Mouse (Mus musculus): ENCODE data around the gene Galnt2. TPM values are rescaled to one million over a fixed set of nuclear protein-coding genes. Genes with fewer than 3 reads are reported as not detected.
A peak's percentile ranks its signal among the peaks of the same experiment; 100 is the strongest.

The Galnt2 gene
- polyA plus RNA-seq, 1 experiment = 55.5 TPM

GRCm38 (mm10) chr8:124270904-124271303, 39.7 kb downstream of the Galnt2 start:
- no peaks in the 10 kb centered on the region for H3K36me3 ChIP-seq (ENCODE audit: control insufficient read depth, insufficient read depth)
- TF ChIP-seq USF1 (IDR thresholded peaks at IDR 0.05; ENCODE audit: low read depth) (no peak), FOSL1 (IDR thresholded peaks at IDR 0.05; ENCODE audit: insufficient read depth, low read length, poor library complexity, severe bottlenecking) (no peak), MYOG (IDR thresholded peaks at IDR 0.05; ENCODE audit: control insufficient read depth, extremely low read depth, insufficient read length) (no peak), MYOD1 (IDR thresholded peaks at IDR 0.05; ENCODE audit: control insufficient read depth, insufficient read length, low read depth) (peak; percentile 46), MAX (IDR thresholded peaks at IDR 0.05) (no peak), CEBPB (IDR thresholded peaks at IDR 0.05; ENCODE audit: low read depth) (no peak), CTCF (IDR thresholded peaks at IDR 0.05; ENCODE audit: control insufficient read depth, insufficient read depth, insufficient read length) (no peak)
- H3K27me3 ChIP-seq (ENCODE audit: control insufficient read depth, insufficient read depth, insufficient read length) = no peaks in the 10 kb centered on the region
- peaks cover 44% of the 10 kb centered on the region for H3K79me3 ChIP-seq (ENCODE audit: low read depth)
- H3K79me2 ChIP-seq (ENCODE audit: control insufficient read depth, insufficient read depth) = peaks cover 85% of the 10 kb centered on the region
- no peak overlapping the region for H3ac ChIP-seq (ENCODE audit: control insufficient read depth, insufficient read length, low read depth)
- H3K4me3 ChIP-seq (ENCODE audit: insufficient read depth, poor library complexity, severe bottlenecking) = no peak overlapping the region

- no peak overlapping the region for H3ac ChIP-seq (ENCODE audit: control insufficient read depth, insufficient read length, low read depth)
- peaks cover 49% of the 10 kb centered on the region for H3K79me3 ChIP-seq (ENCODE audit: low read depth)
- no peaks in the 10 kb centered on the region for H3K27me3 ChIP-seq (ENCODE audit: control insufficient read depth, insufficient read depth, insufficient read length)
- TF ChIP-seq USF1 (IDR thresholded peaks at IDR 0.05; ENCODE audit: low read depth) = no peak
- TF ChIP-seq FOSL1 (IDR thresholded peaks at IDR 0.05; ENCODE audit: insufficient read depth, low read length, poor library complexity, severe bottlenecking) = no peak
- TF ChIP-seq CTCF (IDR thresholded peaks at IDR 0.05; ENCODE audit: control insufficient read depth, insufficient read depth, insufficient read length) = no peak
- TF ChIP-seq MYOD1 (IDR thresholded peaks at IDR 0.05; ENCODE audit: control insufficient read depth, insufficient read length, low read depth) = no peak
- TF ChIP-seq CEBPB (IDR thresholded peaks at IDR 0.05; ENCODE audit: low read depth) = no peak
- no peak for TF ChIP-seq MAX (IDR thresholded peaks at IDR 0.05)
- no peak for TF ChIP-seq MYOG (IDR thresholded peaks at IDR 0.05; ENCODE audit: control insufficient read depth, extremely low read depth, insufficient read length)
- peaks cover 85% of the 10 kb centered on the region for H3K79me2 ChIP-seq (ENCODE audit: control insufficient read depth, insufficient read depth)
- H3K4me3 ChIP-seq (ENCODE audit: insufficient read depth, poor library complexity, severe bottlenecking) = no peak overlapping the region
- H3K36me3 ChIP-seq (ENCODE audit: control insufficient read depth, insufficient read depth) = no peaks in the 10 kb centered on the region
These were observed 40.3 kb downstream of the Galnt2 start for GRCm38 (mm10) chr8:124271518-124271917.

GRCm38 (mm10) chr8:124272792-124273191, 41.6 kb downstream of the Galnt2 start:
- TF ChIP-seq MYOG (IDR thresholded peaks at IDR 0.05; ENCODE audit: control insufficient read depth, extremely low read depth, insufficient read length) = no peak
- no peak for TF ChIP-seq CEBPB (IDR thresholded peaks at IDR 0.05; ENCODE audit: low read depth)
- Histone ChIP-seq H3K27me3 (ENCODE audit: control insufficient read depth, insufficient read depth, insufficient read length) (no peaks in the 10 kb centered on the region), H3K79me3 (ENCODE audit: low read depth) (peaks cover 53% of the 10 kb centered on the region)

GRCm38 (mm10) chr8:124273606-124274218, 42.5 kb downstream of the Galnt2 start:
- H3K27me3 ChIP-seq (ENCODE audit: control insufficient read depth, insufficient read depth, insufficient read length) = no peaks in the 10 kb centered on the region
- H3ac ChIP-seq (ENCODE audit: control insufficient read depth, insufficient read length, low read depth) = no peak overlapping the region
- H3K79me2 ChIP-seq (ENCODE audit: control insufficient read depth, insufficient read depth) = peaks cover 74% of the 10 kb centered on the region
- no peaks in the 10 kb centered on the region for H3K36me3 ChIP-seq (ENCODE audit: control insufficient read depth, insufficient read depth)
- TF ChIP-seq MYOD1 (IDR thresholded peaks at IDR 0.05; ENCODE audit: control insufficient read depth, insufficient read length, low read depth) (no peak), USF1 (IDR thresholded peaks at IDR 0.05; ENCODE audit: low read depth) (no peak), FOSL1 (IDR thresholded peaks at IDR 0.05; ENCODE audit: insufficient read depth, low read length, poor library complexity, severe bottlenecking) (no peak), CTCF (IDR thresholded peaks at IDR 0.05; ENCODE audit: control insufficient read depth, insufficient read depth, insufficient read length) (no peak), CEBPB (IDR thresholded peaks at IDR 0.05; ENCODE audit: low read depth) (no peak), MAX (IDR thresholded peaks at IDR 0.05) (no peak), MYOG (IDR thresholded peaks at IDR 0.05; ENCODE audit: control insufficient read depth, extremely low read depth, insufficient read length) (no peak)
- no peak overlapping the region for H3K4me3 ChIP-seq (ENCODE audit: insufficient read depth, poor library complexity, severe bottlenecking)
- peaks cover 49% of the 10 kb centered on the region for H3K79me3 ChIP-seq (ENCODE audit: low read depth)

More at GRCm38 (mm10) chr8:124272792-124273191, 41.6 kb downstream of the Galnt2 start:
- Histone ChIP-seq H3K79me2 (ENCODE audit: control insufficient read depth, insufficient read depth) (peaks cover 84% of the 10 kb centered on the region), H3K4me3 (ENCODE audit: insufficient read depth, poor library complexity, severe bottlenecking) (no peak overlapping the region), H3K36me3 (ENCODE audit: control insufficient read depth, insufficient read depth) (no peaks in the 10 kb centered on the region), H3ac (ENCODE audit: control insufficient read depth, insufficient read length, low read depth) (no peak overlapping the region)

DNA sequence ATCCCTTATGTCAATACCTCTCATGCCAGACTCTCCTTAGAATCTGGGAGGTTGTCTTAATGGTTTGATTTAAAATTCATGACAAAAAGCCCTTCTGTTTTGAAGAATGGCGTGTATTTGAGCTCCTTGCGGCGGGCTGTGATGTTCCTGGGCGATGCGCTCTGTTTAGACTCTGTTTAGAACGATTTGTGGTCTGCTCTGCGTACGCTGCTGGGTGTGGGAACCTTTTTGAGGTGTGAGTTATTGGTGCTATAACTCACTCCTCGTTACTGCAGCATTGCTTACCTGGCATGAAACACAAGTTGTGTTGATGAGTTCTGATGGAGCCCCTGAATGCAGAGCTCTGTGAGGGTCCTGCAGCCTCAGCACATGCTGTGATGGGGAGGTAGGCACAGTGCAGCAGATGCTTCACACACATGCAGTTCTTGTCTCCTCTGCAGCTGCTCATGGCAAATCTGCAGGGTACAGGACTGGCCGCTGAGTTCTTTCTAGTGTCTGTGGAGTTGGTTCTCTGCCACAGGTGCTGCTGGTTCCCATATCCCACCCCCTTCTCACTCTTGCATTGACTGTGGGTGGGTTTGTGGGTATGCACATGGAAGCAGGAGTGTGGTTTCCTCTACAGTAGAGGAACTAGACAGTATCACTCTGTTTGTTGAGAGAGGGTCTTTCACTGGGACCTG, 43.4 kb downstream of the Galnt2 start:
- Histone ChIP-seq H3K79me2 (ENCODE audit: control insufficient read depth, insufficient read depth) (peaks cover 75% of the 10 kb centered on the region), H3K79me3 (ENCODE audit: low read depth) (peaks cover 45% of the 10 kb centered on the region), H3ac (ENCODE audit: control insufficient read depth, insufficient read length, low read depth) (no peak overlapping the region), H3K27me3 (ENCODE audit: control insufficient read depth, insufficient read depth, insufficient read length) (no peaks in the 10 kb centered on the region), H3K36me3 (ENCODE audit: control insufficient read depth, insufficient read depth) (no peaks in the 10 kb centered on the region), H3K4me3 (ENCODE audit: insufficient read depth, poor library complexity, severe bottlenecking) (no peak overlapping the region)
- TF ChIP-seq USF1 (IDR thresholded peaks at IDR 0.05; ENCODE audit: low read depth) = no peak

All from C2C12 (cell line).